Comparison of ENCODE assay signal across 12 mouse cellular contexts in the genomic region with DNA sequence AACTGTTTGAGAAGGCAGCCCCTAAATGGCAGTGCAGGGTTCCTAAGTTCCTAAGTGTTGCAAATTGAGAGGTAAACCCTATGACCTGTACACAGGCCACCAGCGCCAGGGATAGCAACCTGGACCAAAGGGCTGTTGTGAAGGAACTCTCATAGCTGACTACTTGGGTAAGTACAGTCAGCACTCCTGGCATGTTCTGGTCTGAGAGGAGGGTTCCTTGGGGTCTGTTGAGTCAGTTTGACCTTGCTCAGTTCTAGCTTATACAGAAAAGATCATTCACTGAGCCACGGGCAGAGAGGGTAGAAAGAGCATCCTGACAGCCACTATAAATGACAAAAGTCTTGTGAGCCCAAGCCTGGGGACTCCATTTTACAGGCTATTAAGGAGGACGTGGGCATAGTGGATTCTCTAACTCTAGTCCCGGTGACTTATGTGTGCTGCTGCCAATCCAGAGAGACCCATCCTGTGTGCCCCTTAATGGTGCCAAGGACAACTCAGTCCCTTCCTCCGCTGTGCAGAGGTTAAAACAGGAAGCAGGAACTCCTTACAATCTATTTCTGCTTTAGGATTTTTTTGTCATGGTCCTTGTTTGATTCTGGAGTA.
DNase-seq lines count a peak whose midpoint lies in the region; ATAC-seq lines count a peak whose summit lies in the region.
"Had no signal": no experiment of that assay in that cellular context is flagged by ENCODE, and none has a peak within 500 bp of the region (broad histone marks: within the 10 kb centered on the region; RNA-seq: fewer than 3 reads in every experiment).

No protein-coding gene starts in this region.

- WGBS in hindbrain, embryonic 11.5 days = 19% methylated on average over 5 of the region's 5 CpGs
- 29% methylated on average over 5 of the region's 5 CpGs for WGBS in midbrain, embryonic 16.5 days

- H3K27ac ChIP-seq in hindbrain, embryonic 11.5 days (ENCODE audit: low read depth, low read length) = no peak overlapping the region
- no peak overlapping the region for H3K27ac ChIP-seq in midbrain, embryonic 16.5 days (ENCODE audit: low read length)
- H3K27ac ChIP-seq: heart, adult 2 months had no signal

- no peak overlapping the region for H3K9ac ChIP-seq in hindbrain, embryonic 11.5 days (ENCODE audit: low read depth, low read length)
- no peak overlapping the region for H3K9ac ChIP-seq in midbrain, embryonic 16.5 days (ENCODE audit: low read depth, low read length)

- H3K4me2 ChIP-seq in hindbrain, embryonic 11.5 days (replicated peaks; ENCODE audit: low read depth, low read length) = no peak overlapping the region
- H3K4me2 ChIP-seq in midbrain, embryonic 16.5 days (ENCODE audit: low read length) = peak overlapping the region; percentile 19; the same call in 1 of the 2 replicates

- no peaks in the 10 kb centered on the region for H3K4me1 ChIP-seq in hindbrain, embryonic 11.5 days (replicated peaks; ENCODE audit: control insufficient read depth, insufficient read depth, low read length)
- H3K4me1 ChIP-seq in midbrain, embryonic 16.5 days (ENCODE audit: control insufficient read depth, insufficient read depth, low read length) = peaks cover 9% of the 10 kb centered on the region; the same call in 1 of the 2 replicates

- DNase-seq in brain, embryonic 18.5 days (ENCODE audit: low read depth, low spot score) = peak; percentile 6
- peak; percentile 16 to 40 for DNase-seq in cerebellum, postnatal 36 days
- DNase-seq in hindbrain, embryonic 11.5 days (ENCODE audit: low spot score) = peak; percentile 35
- no peak for DNase-seq in frontal cortex, postnatal 14 days (ENCODE audit: low spot score in 2 of 2)
- DNase-seq in thymus, postnatal 25 days = no peak
- DNase-seq: heart, adult 2 months; layer of hippocampus, adult 9-11 months; liver; spleen, adult 18-20 months; thymus, adult 18-20 months had no signal

- H3K4me3 ChIP-seq in hindbrain, embryonic 11.5 days (ENCODE audit: low read depth, low read length) = no peak overlapping the region
- H3K4me3 ChIP-seq in midbrain, embryonic 16.5 days (ENCODE audit: low read depth, low read length) = no peak overlapping the region
- H3K4me3 ChIP-seq: heart, adult 2 months had no signal

- H3K36me3 ChIP-seq in hindbrain, embryonic 11.5 days (ENCODE audit: control insufficient read depth, insufficient read depth, low read length) = no peaks in the 10 kb centered on the region
- H3K36me3 ChIP-seq in midbrain, embryonic 16.5 days (ENCODE audit: control insufficient read depth, insufficient read depth, low read length) = no peaks in the 10 kb centered on the region

- H3K9me3 ChIP-seq in hindbrain, embryonic 11.5 days (ENCODE audit: control insufficient read depth, low read length) = no peaks in the 10 kb centered on the region
- H3K9me3 ChIP-seq in midbrain, embryonic 16.5 days (replicated peaks; ENCODE audit: control insufficient read depth, low read length, poor library complexity, severe bottlenecking) = no peaks in the 10 kb centered on the region

- ATAC-seq in hindbrain, embryonic 11.5 days (ENCODE audit: low FRiP score) = no peak
- no peak for ATAC-seq in midbrain, embryonic 16.5 days
- no peak for ATAC-seq in frontal cortex, adult (ENCODE audit: low TSS enrichment)

- peaks cover 28% of the 10 kb centered on the region for H3K27me3 ChIP-seq in hindbrain, embryonic 11.5 days (ENCODE audit: control insufficient read depth, insufficient read depth, low read length)
- peaks cover 6% of the 10 kb centered on the region; the same call in 1 of the 2 replicates for H3K27me3 ChIP-seq in midbrain, embryonic 16.5 days (ENCODE audit: control insufficient read depth, insufficient read depth, low read depth, low read length)

Comparison
In these comparisons a context has a peak if more than half of its experiments do, and no peak if none do; other contexts are left out.
1. DNase-seq: peak in brain, embryonic 18.5 days (single experiment), cerebellum, postnatal 36 days (2 of 2) and hindbrain, embryonic 11.5 days (single experiment); none in frontal cortex, postnatal 14 days (0 of 2) and thymus, postnatal 25 days (single experiment).